Mouse (Mus musculus): ENCODE results near the gene Dand5.

The Dand5 gene

GRCm38 (mm10) chr8:84822723-84823122, at the start of gene Dand5:
TSS of gene Dand5 (minus strand) at chr8:84822823.
- no peak for DNase-seq

- DNase-seq = peak; percentile 86 to 87
Measured at GRCm38 (mm10) chr8:84871376-84872308, 49.0 kb upstream of the Dand5 start, which contains the start of gene Syce2. TSS of gene Syce2 (plus strand) at chr8:84872111.

DNA sequence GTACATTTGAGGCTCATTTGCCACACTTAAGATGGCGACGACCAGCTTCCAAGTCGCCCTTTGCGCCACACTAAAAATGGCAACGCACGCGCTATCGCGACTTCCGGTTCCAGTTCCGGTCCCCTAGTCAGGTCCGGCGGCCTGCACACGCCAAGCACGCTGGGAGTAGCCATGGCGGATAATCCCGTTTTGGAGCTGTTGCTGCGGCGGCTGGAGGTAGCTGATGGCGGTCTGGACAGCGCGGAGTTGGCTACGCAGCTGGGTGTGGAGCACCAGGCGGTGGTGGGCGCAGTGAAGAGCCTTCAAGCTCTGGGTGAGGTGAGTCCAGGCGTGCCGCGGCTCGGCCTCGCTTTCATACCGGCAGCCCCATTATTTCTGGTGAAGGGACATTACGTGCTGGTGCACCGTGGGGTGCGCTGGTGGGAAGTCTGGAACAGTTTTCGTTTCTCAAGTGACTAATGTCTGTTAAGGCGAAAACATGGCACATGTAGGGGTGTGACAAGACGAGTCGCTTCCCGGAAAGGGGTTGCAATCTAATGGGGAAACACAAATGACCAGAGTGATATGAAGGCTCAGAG, 34.3 kb upstream of the Dand5 start, which contains the start of gene Farsa:
Gene Farsa, plus strand, starts transcription at position 126 of the 578 bp plus-strand sequence.
- peak; percentile 94 to 96 for DNase-seq

DNA sequence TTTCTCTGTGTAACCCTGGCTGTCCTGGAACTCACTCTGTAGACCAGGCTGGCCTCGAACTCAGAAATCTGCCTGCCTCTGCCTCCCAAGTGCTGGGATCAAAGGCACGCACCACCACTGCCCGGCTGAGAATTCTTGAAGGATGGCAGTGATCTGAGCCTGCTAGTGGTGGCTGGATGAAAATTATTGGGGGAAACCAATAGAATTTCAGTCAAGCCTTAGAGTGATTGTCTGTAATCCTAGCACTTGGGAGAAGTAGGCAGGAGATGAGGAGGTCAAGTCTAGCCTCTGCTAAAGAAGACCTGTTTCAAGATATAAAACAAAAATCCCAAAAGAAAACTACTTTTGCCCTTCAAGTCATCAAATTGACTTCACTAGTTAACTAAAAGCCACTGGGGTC, 33.8 kb upstream of the Dand5 start:
- DNase-seq = no peak

- peak; percentile 36 to 45 for DNase-seq
Measured at GRCm38 (mm10) chr8:84847684-84848435, 25.2 kb upstream of the Dand5 start.

DNA sequence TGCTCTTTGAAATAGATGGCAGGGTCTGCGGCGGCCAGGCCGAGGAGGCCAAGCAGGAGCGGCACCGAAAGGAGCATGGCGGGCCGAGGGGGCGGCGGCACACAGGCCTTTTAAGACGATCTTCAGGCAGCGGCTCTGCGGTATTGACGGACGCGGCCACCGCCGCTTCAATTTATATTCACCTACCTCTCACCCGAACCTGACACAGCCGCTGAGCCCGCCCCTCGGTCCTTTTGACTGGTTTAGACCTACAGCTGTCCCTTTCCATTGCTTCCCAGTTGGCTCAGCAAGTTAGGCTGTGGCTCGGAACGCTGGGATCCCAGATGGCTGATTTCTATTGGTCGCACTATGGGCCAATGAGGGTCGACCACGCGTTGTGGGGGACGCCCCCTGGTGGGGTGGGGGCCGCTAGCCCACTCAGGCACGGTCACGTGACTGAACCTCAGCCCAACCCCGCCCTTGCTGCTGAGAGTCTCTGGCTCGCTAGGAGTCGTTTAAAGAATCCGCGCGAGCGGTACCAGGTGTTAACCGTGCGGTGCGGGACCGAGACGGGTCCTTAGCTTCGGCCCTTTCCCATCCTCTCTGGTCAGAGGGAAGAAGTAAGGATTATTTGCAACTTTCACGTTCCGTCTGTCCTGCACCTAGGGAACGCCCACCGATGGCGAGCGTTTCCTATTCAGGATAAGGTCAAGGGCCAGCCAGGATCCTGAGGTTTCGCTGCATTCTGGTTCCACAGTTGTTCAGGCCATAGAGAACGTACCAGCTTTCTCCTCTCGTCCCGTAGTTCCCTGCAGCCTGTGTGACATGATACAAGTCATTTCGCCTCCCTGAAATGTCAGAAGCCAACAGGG, 24.3 kb upstream of the Dand5 start, which contains the start of gene Calr:
Gene Calr, minus strand, starts transcription at position 213 of the 851 bp plus-strand sequence.
- peak; percentile 100 for DNase-seq

GRCm38 (mm10) chr8:84846094-84846721, 23.6 kb upstream of the Dand5 start:
- peak in 1 of 2 experiments; percentile 58 for DNase-seq

DNA sequence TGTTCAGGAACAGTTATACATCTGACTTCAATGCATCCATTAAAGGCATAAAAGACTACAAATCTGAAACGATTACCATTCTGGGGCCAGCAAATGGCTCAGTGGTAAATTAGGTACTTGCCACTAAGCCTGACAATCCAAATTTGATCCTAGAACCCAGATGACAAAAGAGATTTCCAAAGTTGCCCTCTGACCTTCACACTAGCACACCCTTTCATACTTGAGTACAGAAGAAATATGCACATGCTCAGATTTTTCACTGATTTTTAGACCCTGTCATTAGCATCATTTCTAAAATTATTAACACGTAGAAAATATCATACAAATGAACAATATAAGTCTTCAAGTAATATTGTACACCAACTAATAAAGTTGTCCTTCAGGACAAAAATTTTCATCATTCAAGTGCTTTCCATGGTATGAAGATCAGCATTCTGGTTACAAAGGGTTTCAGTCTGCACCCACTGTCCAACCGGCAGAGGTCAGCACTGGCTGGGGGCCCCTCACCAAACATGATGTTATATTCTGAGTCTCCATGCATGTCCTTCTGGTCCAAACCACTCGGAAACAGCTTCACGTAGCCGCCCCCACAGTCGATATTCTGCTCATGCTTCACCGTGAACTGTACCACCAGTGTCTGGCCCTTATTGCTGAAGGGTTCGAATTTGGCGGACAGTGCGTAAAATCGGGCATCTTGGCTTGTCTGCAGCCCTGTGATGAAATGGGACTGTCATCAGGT, 22.9 kb upstream of the Dand5 start:
- peak; percentile 82 to 83 for DNase-seq

GRCm38 (mm10) chr8:84844397-84845070, 21.9 kb upstream of the Dand5 start:
- no peak for DNase-seq

DNA sequence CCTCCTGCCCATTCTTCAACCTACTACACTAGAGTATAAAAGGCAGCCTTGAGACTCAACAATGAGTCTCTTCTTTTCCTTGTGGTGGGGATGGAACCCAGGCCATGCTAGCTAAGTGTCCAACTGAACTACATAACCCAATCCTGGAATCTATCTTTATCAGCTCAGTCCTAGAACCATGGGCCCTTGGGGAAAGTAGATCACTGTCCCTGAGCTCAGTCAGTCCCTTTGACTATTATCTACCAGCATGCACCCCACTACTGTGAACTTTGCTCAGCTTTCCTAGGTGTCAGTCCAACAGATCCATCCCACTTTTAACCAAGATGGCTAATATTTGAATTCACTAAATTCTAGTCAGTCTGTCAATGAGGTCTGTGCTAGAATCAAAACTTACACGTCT, 18.9 kb upstream of the Dand5 start:
- no peak for DNase-seq

- peak; percentile 94 to 96 for DNase-seq
Measured at GRCm38 (mm10) chr8:84840248-84840999, 17.8 kb upstream of the Dand5 start, which contains the start of gene Rad23a. TSS of gene Rad23a (minus strand) at chr8:84840665.

- DNase-seq = no peak
Measured at GRCm38 (mm10) chr8:84839875-84840247, 17.2 kb upstream of the Dand5 start.

DNA sequence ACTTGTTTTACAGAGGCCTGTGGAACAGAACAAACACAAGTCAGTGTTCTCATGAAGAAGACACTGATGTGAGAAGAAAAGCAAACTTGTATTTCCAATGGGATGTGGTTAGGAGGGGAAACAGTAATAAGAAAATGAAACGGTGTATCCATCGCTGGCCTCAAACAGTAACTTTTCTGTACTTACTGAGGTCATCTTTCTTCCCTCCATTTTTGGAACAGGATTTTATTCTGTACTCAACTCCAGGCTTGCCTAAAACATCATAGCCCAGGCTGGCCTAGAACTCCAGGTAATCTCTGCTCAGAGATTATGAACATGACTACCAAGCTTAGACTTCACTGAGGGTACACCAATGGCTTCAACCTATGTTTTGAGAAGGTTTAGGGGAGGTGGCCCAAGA, 16.8 kb upstream of the Dand5 start:
- DNase-seq = no peak

GRCm38 (mm10) chr8:84838513-84838912, 15.9 kb upstream of the Dand5 start:
- no peak for DNase-seq

DNA sequence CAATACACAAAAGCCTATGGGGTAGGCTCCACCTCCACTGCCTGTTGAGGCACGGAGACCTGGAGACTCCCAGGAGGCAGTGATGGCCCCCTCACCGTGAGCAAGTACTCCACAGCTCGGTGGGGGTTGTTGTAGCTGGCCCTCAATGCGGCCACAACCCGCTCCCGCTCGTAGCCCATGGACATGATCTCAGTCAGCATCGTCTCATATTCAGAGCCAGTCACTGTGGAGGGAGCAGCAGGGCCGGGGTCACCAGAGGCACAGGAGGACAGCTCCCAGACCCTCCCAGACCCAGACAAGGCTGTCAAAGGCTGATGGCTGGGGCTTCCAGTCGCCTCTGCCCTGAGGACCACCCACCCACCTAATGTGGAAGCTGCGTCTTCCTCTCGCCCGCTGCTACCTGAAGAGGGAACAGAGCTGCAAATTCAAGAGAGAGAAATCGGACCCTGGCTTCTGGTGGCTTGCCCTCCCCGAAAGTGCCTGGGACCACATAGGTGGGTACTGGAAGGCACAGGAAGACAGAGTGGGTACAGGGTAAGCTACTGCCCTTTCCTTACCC, 15.4 kb upstream of the Dand5 start:
- no peak for DNase-seq

DNA sequence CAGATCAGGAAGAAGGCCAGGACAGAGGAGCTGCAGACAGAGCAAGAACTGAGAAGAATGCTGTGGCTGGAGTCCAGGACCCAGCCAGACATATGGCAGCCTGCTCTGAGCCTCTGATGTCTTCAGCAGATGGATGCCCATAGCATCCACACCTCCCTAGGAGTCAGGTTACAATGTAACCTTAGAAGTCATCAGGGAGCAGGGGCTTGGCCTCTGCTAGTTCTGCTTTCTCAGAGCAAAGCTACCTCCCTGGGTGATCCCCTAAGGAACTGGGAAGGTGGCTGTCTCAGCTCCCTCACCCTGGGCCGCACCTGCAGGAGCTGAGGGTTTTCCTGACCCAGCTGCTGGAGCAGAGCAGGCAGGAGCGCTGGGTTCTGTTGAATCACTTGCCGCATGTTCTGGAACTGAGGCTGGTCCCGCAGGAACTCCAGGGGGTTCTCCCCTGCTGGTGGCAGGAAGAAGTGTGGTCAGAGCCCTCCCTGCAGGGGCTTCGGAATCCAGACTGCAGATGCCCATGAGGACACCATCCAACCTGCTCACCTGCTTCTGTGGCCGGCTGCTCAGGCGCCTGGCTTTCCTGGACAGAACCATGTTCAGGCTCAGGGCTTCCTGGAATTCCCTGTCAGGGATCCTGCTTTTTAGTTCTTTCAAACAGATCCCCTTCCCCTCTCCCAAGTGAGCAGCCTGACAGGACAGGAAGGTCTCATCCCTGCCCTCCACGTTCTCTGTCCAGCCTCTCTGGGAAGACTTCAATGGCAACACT, 14.7 kb upstream of the Dand5 start:
- DNase-seq = peak; percentile 61 to 71

DNA sequence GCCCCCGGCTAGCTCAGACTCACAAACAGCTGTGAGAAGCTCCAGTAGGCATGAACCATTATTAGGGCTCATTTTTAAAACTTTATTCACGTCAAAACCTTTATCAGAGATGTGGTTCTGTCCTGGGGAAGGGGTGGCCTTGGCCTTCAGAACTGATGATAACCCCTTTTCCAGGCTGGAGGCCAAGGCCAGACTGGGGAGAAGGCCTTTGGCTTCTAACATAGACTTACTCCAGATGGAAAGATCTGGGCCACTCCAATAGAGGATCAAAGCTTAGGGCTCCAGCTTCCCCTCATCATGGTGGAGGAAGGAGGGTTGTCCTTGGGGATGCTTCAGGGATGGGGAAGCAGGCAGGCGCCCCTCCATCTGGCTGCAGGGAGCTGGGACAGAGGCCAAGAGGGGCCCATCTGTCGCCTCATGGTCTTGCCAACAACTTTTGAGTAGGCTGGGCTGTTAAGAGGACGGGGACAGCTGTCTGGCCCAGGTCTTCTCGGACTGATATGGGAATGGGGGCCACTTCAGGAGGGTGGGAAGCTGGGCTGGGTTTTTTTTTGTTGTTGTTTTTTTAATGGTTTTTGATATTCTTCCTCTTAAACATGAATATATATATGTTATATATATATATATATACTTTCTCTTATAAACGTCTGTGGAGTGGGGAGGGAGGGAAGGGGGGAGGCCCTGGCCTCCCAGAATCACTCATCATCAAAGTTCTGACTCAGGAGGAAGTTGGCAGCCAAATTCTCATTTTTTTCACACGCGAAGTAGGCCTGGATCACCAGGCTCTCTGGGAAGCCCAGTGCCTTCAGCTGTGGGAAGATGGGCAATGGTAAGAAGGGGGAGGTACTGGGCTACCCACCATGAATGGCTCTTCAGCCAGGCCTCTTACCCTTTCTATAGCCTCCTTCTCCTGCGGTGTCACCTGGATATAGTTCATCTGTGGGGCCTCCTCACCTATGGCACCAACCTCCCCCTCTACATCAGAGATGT, 12.5 kb upstream of the Dand5 start:
- DNase-seq = peak; percentile 97

Data from cerebellum, postnatal 10 days (tissue).